Mouse (Mus musculus): ENCODE measurements around the gene Bag1.
A peak's percentile ranks its signal among the peaks of the same experiment; 100 is the strongest.

Bag1 gene

DNA sequence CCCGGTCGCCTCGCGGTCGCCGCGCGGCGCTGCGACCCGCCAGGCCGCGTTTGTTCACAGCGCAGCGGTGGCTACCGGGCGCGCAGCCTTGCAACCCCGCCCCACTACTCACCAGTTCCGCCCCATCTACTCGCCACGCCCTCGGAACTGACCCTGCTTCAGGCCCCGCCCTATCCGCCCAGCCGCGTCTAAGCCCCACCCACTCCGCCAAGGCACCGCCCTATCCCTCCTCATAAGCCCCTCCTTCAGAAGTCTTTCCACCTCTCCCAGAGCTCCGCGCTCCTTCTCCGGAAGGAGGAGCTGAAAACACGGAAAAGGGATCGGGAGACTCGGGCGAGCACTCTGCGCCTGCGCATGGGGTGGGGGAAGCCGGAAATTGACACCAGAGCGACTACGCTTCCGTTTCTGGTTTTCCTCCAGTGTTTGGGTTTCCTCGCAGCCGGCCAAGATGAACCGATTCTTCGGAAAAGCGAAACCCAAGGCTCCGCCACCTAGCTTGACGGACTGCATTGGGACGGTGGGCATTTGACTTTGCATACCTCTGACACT, at the start of gene Bag1, which contains the start of gene Chmp5:
TSS of gene Bag1 (minus strand) at position 135 of the 549 bp plus-strand sequence.
TSS of gene Chmp5 (plus strand) at position 248 of the 549 bp plus-strand sequence.
- DNase-seq (ENCODE audit: low read depth, low spot score), result peak; percentile 98

DNA sequence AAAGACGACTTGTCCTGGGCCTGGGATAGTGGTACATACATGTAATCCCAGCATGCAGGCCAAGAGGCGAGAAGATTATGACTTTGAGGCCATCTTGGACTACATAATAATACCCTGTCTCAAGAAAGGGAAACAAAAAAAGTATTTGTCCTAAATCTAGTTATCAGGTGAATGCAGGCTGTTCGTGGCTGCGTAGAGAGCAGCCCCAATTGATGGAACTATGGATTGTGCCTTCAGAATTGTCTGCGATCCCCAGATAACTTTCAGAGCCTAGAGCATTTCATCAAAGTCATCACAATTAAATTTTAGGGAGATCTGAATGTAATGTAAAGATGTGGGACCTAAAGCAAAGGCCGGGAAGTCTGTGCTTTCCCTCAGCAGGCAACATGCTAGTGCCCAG, 48.2 kb upstream of the Bag1 start:
- no peak for DNase-seq (ENCODE audit: low read depth, low spot score)

DNA sequence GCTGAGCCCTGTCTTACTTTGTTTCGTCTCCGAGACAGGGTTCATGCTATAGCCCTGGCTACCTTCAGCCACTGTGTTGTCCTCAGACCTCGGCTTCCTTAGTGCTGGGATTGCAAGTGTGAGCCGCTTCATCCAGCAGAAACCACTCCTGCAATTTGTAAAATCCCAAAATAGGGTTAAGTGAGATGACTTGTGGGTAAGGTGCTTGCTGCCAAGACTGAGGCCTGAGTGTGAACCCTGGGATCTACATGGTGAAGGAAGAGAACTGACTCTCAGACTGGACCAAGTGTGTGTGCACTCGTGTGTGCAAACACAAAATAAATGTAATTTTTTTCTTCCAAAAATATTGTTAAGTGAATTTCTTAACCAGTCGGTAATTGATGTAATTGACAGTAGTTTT, 41.5 kb upstream of the Bag1 start:
- DNase-seq (ENCODE audit: low read depth, low spot score), result no peak

DNA sequence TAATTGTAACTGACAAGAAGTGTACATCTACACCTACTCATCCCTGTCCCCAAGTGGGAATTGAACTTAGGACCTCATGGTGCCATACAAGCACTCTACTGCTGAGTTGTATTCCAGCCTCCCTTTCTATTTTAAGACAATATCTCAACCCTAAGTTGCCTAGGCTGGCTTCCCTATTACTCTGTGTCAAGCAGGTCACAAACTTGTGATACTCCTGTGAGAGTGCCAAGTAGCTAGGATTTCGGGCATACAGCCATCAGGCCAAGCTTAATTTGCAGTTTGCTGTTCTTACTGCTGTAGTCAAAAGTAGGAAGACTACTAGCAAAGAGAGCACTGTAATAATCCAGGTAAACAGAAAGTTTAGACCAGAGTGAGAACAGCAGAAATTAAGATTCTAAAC, 35.6 kb upstream of the Bag1 start:
- no peak for DNase-seq (ENCODE audit: low read depth, low spot score)

DNA sequence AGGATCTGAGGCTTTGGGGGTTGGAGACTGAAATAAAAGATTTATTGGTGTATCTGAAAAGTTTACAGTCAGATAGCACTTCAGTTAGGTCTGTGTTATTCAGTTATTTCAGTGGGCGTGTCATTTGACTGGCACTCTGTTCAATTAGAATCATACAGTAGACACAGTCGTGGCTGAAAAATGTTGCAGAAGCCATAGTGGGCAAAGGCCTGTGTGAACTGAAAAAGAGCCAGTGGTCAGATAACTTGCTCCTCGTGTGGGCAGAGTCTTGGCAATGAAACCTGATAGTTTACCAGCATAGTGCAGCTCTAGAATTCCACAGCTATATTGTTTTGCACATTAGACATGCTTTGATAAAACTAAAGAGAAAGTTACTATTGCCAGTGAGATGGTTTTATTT, 34.4 kb upstream of the Bag1 start:
- no peak for DNase-seq (ENCODE audit: low read depth, low spot score)

DNA sequence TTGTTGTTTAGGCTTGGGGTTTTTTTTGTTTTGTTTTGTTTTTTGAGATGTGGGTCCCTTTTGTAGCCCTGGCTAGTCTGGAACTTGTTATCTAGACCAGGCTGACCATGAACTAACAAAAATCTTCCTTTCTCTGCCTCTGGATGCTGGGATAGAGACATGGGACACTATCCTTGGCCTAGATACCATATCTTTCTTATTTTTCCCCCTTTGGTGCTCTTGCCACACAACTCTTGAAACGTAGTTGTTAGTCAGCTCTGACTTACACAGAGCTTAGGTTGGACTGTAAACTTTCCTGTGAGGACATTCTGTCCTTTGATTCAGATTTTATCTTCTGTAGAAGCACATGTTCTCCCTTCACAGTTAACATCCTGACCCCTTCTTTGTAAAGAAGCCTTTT, 31.3 kb upstream of the Bag1 start:
- no peak for DNase-seq (ENCODE audit: low read depth, low spot score)

DNA sequence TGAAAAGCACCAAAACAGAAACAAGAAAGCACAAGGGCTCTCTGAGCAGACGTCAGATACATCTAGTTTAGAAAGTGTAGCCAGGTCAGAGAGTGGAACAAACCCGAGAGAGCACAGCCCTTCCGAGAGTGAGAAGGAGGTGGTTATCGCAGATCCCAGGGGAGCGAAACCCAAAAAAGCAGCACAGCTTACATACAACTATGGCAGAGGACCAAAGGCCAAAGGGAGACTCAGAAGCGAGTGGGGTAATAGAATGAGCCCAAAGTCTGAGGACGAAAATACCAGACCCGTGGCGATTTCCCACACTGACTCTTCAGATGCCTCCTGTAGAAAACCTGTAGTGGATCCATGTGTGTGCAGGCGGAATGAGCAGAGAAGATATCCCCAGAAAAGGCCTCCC, 28.6 kb upstream of the Bag1 start:
- no peak for DNase-seq (ENCODE audit: low read depth, low spot score)

DNA sequence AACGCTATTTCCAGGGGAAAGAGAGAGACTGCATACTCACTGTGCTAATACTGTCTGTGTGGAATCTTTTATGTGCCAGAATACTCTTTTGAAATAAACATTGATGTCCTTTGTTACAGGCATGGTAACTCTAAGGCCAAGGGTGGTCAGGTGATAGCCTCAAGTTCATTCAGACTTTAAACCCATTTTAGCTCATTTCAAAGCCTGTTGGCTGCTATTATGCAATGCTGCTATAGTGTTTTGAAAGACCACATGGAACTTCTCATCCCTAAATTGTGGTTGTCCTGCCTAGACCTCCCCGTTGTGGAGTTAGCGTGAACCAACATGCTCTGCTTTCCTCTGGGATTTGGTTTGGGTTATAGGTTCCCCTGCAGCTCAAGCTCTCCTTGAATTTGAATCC, 27.6 kb upstream of the Bag1 start:
- DNase-seq (ENCODE audit: low read depth, low spot score), result no peak

DNA sequence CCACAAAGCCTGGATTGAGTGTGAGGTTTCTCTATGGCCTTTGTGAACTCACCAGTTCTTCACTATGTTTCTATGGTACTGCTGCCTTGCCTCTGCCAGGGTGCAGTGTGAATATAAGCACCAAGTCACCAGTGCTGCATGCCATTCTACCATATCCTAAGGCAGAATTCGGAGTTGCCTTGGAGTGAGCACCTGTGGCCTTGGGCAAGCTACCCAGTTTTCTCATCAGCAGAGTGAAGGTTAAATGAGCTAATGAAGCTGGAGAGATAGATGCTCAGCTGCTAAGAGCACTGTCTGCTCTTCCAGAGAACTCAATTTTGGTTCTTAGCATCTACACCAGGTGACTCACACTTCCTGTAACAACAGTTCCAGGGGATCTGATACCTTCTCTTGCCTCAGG, 25.9 kb upstream of the Bag1 start:
- DNase-seq (ENCODE audit: low read depth, low spot score), result no peak

DNA sequence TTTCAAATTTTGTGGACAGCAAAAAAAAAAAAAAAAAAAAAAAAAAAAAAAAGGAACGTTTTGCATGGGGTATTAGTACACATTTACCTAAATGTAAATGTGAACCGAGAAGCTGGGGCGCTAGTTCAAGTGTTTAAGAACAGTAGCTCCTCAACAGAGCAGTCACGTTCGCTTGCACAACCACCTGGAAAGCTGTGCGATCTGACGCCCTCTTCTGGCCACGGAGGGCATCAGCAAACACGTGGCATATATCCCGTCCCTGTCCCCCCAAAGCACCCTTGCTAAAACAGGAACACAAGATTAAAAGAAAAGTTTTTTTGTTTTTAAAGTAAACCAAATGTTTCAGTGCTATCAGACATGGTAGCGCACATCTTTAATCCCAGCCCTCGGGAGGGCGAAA, 23.6 kb upstream of the Bag1 start:
- DNase-seq (ENCODE audit: low read depth, low spot score), result peak; percentile 69

DNA sequence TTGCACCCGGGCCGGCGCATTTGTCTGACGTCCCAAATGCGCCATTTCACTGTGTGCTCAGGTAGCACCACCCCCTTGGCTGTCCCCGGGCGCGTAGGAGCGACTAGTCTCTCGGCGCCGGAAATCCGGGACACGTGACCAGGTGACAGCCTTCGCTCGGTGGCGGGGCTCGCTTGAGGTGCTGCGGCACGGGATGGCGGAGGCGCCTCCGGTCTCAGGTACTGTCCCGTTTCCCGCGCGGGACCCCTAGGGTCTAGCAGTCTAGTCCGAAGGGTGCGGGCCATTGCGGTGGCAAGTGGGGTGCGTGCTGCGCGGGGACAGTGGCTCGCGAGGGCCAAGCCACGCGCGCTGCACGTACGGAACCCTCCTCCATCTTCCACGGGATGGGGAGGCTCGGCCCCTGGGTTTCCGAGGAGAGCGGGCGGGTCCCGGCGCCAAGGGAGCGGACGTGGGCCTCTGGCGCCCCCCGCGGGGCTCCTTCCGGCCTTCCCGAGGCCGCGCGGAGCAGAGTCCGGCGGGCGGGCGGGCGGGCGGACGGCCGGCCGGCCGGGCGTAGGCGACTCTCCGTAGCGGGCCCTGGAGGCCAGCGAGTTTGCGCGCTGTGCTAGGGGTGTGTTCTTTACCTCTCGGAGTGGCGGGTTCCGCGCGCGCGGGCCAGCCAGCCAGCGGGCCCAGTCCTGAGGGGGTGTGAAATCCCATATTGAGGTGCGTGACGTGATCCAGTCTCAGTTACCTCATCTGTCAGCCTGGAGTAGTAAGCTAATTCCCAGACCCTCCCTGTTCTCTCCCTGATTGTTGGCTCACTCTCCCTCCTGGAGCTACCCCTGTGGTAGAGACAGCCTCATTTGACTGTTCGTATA, 23.0 kb upstream of the Bag1 start, which contains the start of gene Nfx1:
TSS of gene Nfx1 (plus strand) at position 65 of the 860 bp plus-strand sequence.
- DNase-seq (ENCODE audit: low read depth, low spot score), result peak; percentile 97

DNA sequence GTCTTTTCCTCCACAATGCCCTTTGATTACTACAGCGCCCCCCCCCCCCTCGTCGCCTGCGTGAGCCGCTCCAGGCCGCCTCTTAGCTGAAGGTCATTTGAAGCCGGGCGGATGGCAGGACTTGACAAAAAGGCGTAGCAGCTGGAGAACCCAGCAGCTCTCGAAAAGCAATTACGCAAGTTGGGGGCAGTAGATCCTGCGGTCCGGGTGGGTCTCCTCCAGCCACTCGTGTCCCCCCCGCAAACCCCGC, 22.4 kb upstream of the Bag1 start:
- DNase-seq (ENCODE audit: low read depth, low spot score), result no peak

DNA sequence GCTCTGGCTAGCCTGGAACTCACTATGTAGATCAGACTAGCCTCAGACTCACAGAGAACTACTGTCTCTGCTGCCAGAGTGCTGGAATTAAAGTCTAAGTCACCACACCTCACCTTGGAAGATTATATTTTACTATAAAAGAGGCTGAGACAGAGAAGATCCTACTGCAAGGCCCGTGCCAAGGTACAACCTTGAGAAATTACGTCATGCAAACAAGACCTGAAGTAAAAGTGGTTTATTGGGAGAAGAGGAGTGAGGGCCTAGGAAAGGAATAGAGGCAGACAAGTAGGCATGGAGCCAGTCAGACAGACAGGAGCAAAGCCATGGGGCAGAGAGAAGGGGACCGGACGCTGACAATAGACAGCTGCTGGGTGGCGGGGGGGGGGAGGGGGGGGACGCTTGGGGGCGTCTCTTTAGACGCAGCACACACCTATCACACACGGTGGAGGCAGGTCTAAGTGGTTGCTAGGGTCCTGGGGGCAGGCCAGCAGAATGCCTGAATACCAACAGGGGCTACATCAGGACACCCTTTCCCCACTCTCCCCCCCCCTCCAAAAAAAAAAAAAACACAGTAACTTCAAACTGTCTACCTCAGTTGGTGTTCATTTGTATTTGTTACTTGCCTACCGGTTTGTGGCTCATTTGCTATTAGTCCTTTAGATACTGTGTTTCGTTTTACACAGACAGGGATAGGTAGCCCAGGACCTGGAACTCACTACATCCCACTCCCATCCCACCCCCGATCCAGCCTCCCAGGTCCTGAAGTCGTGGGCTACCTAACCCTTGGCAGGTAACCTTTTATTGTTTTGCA, 21.9 kb upstream of the Bag1 start:
- peak; percentile 29 for DNase-seq (ENCODE audit: low read depth, low spot score)

DNA sequence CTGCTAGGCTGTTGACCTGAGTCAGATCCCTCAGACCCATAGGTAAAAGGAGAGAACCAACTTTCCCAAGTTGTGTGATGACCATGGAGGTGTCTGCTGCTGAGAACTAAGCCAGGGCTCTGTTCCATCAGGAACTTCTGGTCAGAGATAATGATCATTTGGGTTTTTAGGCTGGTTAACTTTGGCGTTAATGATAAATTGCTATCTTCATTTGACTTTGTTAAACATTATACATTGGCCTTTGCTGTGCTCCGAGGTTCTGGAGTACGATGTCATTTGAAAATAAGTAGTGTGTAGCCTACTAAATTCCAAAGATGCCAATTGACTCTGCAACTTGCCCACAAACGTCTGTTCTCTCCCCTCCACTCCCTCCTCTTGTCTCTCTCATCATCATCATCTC, 21.1 kb upstream of the Bag1 start:
- DNase-seq (ENCODE audit: low read depth, low spot score), result no peak

DNA sequence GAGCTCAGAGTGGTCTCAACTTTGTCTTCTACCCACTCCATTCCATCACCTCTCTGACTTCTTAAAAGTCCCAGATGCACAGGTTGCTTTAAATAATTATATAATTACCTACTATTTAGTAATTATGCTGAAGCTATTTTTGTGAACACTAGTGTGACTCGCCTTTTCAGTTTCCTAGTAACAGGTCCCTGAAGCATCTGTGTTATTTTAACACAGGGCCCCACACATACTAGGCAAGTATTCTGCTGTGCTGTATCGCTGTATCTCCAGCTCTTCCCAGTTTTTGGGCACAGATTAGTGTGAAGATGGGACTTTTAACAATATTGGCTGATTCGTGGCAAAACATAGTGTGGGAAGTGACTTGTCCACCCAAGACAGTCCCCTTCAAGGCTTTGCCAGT, 15.4 kb upstream of the Bag1 start:
- DNase-seq (ENCODE audit: low read depth, low spot score), result no peak

DNA sequence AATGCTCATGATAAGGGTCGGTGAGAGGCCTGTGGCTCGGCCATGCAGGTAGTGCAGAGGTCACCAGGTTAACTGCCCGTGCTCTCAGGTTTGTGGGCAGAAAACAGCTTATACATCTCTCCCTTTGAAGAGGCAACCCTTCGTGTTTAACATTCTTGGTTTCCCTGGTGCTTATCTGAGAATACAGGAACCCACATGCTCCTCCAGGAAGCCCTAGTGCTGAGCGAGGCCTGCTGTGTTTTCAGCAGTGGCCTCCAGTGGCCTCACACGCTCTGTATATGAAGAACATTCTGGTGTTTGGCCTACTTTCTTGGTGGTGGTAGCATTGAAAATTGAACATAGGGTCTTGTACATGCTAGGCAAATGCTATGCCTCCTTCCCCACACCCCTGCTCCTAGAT, 7.8 kb upstream of the Bag1 start:
- no peak for DNase-seq (ENCODE audit: low read depth, low spot score)

DNA sequence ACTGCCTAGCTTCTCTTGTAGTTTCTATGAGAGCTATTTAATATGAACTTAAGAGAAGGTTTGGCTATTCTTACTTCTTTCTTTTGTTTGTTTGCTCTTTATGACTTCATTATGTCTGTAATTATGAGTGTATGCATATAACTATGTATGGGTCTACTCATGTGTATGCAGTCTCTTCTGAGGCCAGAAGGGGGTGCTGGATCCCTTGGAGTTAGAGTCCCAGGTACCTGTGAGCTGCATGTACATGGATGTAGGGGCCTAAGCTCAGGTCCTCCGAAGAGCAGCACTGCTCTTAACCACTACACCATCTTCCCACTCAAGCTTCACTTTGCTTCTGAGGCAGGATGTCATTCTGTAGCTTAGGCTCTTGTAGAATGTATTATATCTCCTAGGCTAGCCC, 5.4 kb upstream of the Bag1 start:
- DNase-seq (ENCODE audit: low read depth, low spot score), result peak; percentile 48

DNA sequence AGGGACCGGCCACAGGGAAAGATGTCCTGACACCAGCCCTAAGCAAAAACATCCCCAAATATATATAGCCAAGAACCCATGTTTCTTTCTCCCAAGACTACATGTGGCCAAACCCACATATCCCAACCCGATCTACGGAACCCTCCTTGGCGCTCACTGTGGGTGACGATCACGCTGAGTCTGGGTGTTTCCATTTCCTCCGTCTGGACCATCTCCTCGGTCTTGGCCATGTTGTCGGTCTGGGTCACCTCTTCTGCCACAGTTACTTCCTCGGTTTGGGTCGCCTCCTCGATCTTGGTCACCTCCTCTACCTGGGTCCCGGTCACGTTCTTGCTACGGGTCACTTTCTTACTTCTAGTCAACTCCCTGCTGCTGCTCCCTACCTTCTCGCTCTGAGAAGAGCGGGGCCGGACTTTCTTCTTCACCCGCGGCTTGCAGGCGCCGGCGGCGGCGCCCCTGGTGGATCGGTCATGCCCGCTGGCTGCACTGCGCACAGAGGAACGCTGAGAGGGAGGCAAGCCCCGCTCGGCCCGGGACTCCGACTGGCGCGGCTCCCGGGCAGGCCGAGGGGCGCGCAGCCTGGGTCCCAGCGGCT, 432 bp downstream of the Bag1 start:
- DNase-seq (ENCODE audit: low read depth, low spot score), result no peak

DNA sequence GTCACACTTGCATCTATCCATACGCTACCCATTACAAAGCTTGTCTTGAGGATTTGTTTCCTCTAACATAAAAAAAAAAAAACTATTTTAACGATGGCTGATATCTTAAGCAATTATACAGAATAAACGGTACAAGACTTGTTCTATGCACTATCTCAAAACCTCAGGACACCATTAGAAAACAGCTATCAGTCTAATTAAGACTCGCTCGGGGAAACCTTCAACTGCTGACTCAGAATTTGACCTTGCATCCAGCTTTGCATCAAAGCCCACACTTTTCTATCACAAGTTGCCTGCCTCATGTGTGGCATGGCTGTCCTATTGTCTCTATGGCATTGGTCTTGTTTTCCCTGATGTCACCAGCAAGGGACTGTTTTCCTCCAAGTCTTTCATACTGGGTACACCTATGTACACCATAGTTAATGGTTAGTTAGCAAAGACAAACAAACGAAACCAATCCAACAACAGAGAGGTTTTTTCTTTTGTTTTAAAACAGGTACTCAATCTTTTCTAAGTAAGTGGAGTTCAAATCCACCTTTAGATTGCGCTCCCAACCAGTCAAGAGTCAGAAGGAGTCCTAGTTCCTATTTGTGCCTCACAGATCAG, 1.5 kb downstream of the Bag1 start:
- DNase-seq (ENCODE audit: low read depth, low spot score), result no peak

DNA sequence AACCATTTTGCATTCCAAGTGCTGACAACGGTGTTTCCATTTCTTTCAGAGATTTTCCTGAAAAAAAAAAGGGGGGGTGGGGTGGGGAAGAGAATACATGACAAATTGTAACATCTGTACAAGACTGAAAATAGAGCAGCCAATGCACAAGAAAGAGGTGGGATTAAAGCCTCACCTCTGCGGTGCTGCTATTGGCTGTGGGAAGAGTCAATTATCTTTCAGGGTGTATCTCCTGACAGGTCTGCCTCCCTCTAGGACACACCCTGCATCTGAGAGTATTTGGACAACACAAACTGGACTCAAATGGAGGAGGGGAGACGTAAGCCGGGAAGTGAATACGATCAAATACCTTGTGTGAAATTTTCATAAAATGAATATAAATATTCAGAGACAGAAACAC, 4.4 kb downstream of the Bag1 start:
- no peak for DNase-seq (ENCODE audit: low read depth, low spot score)

DNA sequence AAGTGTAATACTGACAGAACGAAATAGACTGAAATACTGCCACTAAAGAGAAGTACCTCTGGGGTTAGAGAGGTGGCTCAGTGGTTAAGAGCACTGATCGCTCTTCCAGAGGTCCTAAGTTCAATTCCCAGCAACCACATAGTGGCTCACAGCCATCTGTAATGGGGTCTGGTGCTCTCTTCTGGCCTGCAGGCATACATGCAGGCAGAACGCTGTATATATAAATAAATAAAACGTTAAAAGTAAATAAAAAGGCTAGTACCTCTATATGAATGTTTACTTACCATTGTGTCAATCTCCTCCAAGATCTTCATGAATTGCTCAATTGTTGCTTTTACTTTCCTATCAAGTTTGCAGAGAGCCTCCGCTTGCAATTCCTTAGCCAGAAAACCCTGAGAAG, 9.3 kb downstream of the Bag1 start:
- no peak for DNase-seq (ENCODE audit: low read depth, low spot score)
